Mouse (Mus musculus) forebrain, embryonic 11.5 days (tissue): ENCODE measurements around the gene Commd2. TPM values are rescaled to one million over a fixed set of nuclear protein-coding genes. Genes with fewer than 3 reads are reported as not detected.
A peak's percentile ranks its signal among the peaks of the same experiment; 100 is the strongest.

Source experiments
- ATAC-seq: fragments of 200-750 bp; cut with Nextera tagmentation; replicated peaks from 2 replicates; pipeline ENCODE4 v1.8.0; 2017; ENCODE audit warnings: moderate TSS enrichment; ENCODE audit not compliant: low FRiP score
- DNase-seq: peaks from one replicate; pipeline ENCODE4 v3.0.0-alpha.2; 2017; ENCODE audit warnings: low spot score
- H3K27ac ChIP-seq: fragments of 300-500 bp; sonication (generic); 2 replicates; pipeline ENCODE4 v1.5.1; 2014; ENCODE audit warnings: low read depth, low read length
- H3K27me3 ChIP-seq: fragments of 300-500 bp; sonication (generic); 2 replicates; pipeline ENCODE4 v1.6.1; 2014; ENCODE audit warnings: mild to moderate bottlenecking, low read length, mixed read lengths; ENCODE audit not compliant: control insufficient read depth, insufficient read depth
- H3K36me3 ChIP-seq: fragments of 300-500 bp; sonication (generic); 2 replicates; pipeline ENCODE4 v1.6.1; 2014; ENCODE audit warnings: mild to moderate bottlenecking, low read length, moderate library complexity, mixed read lengths; ENCODE audit not compliant: control insufficient read depth, insufficient read depth
- H3K4me1 ChIP-seq: fragments of 300-500 bp; sonication (generic); replicated peaks from 2 replicates; pipeline ENCODE4 v1.6.1; 2014; ENCODE audit warnings: low read length, mixed read lengths; ENCODE audit not compliant: control insufficient read depth, insufficient read depth
- H3K4me2 ChIP-seq: fragments of 300-500 bp; sonication (generic); 2 replicates; pipeline ENCODE4 v1.6.1; 2014; ENCODE audit warnings: low read depth, mild to moderate bottlenecking, low read length, moderate library complexity, mixed read lengths; ENCODE audit not compliant: severe bottlenecking
- H3K4me3 ChIP-seq: fragments of 300-500 bp; sonication (generic); 2 replicates; pipeline ENCODE4 v1.5.1; 2014; ENCODE audit warnings: low read depth, low read length
- H3K9ac ChIP-seq: fragments of 300-500 bp; sonication (generic); 2 replicates; pipeline ENCODE4 v1.6.1; 2014; ENCODE audit warnings: low read length
- H3K9me3 ChIP-seq: fragments of 300-500 bp; sonication (generic); 2 replicates; pipeline ENCODE4 v1.6.1; 2016; ENCODE audit warnings: low read length, mixed read lengths; ENCODE audit not compliant: control insufficient read depth
- WGBS: fragments of 180-500 bp; shearing (Covaris S2); extraction: QIAGEN DNeasy Blood & Tissue Kit; methylation state at CpG from one replicate; pipeline ENCODE4 v1.1.7; 2014; 5-methylcytosine and 5-hydroxymethylcytosine counted together
- polyA plus RNA-seq: library from polyadenylated mRNA; unstranded; fragments of >200 nt; fragmentation: Nextera tagmentation; extraction: Ambion mirVana; gene quantifications from 2 replicates; pipeline ENCODE4 v1.2.1, GENCODE M21; 2014

Commd2 gene
- polyA plus RNA-seq, 1 experiment from 2014 or later = 95.4 TPM

DNA sequence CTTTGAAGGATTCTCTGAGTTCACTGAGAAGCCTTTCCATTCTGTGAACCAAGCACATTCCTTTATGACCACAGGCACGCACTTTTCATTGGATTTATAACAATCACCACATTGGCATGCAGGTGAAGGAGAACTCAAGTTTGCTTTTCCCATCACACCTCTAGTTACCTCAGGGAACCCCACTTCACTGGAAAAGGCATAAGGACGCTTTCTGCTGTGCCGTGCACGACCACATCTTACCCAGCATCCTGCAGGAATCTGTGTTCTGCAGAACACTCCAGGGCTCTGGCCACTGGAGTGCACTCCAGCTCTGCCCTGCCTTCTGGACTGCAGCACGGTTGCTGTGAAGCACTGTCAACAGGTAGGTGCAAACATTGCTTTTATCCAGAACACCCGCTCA, 13.9 kb downstream of the Commd2 start:
- Histone ChIP-seq H3K27me3 (no peaks in the 10 kb centered on the region), H3K4me1 (no peaks in the 10 kb centered on the region), H3K27ac (no peak overlapping the region), H3K4me3 (no peak overlapping the region), H3K36me3 (no peaks in the 10 kb centered on the region), H3K4me2 (no peak overlapping the region), H3K9me3 (no peaks in the 10 kb centered on the region), H3K9ac (no peak overlapping the region)
- ATAC-seq (no peak), DNase-seq (no peak)
- 78% methylated on average over 6 of the region's 6 CpGs for WGBS

DNA sequence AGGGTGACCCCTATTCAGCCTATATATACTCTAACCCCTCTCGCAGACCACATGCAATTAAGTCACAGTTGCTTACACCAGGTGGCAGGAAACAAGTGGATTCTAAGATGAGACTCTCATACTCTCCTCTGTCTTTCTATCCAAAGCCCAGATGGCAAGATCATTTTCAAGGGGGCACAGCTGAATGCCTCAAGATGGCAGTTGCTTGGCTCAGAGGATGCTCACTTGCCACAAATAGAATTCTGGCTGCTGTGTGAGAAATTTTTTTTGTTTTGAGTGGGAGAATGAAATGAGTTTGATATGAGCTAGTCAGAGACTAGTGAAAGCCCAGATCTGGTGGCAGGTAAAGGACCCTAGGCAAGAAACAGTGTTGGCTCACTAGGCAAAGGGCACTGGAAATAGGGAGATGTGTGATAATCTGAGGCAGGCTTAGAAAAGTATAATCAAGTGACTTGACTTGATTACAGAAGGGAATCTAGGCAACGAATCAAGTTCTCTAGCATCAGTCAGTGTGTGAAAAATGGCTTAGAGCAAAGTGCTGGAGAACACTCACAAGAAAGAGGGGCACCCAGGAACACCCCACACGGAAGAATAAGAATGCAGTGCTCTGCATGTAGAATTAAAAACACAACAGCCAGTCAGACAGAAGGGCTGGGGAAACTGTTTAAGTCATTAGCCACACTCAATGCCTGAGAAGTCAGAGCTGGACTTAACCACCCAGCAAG, 16.6 kb downstream of the Commd2 start:
- Histone ChIP-seq H3K4me3 (no peak overlapping the region), H3K27me3 (no peaks in the 10 kb centered on the region), H3K36me3 (no peaks in the 10 kb centered on the region), H3K4me1 (no peaks in the 10 kb centered on the region), H3K27ac (no peak overlapping the region), H3K4me2 (no peak overlapping the region), H3K9me3 (no peaks in the 10 kb centered on the region), H3K9ac (no peak overlapping the region)
- DNase-seq (no peak), ATAC-seq (no peak)
- 88% methylated on average over 3 of the region's 3 CpGs for WGBS

DNA sequence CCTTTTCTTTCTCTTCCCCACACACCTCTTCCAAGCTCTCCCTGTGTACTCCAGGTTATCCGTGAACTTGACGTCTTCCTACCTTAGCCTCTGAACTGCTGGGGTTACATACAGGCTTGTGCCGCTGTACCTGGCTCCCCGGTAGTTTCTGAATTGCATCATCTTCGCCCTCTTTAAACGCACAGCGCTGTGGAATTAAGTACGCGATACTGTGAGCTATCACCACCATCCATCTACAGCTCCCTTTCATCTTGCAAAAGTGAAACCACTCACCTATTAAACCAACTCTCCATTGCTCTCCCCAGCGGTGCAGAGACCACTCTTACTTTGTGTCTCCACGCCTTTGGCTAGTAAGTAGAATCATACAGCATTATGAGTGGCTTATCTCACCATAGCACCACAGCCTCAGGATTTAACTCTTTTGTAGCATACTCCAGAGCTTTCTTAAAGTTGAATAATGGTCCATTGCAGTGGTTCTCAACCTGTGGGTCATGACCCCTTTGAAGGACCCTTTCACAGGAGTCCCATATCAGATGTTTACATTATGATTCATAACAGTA, 24.5 kb downstream of the Commd2 start:
- Histone ChIP-seq H3K27me3 (no peaks in the 10 kb centered on the region), H3K9ac (no peak overlapping the region), H3K36me3 (no peaks in the 10 kb centered on the region), H3K4me2 (no peak overlapping the region), H3K4me3 (no peak overlapping the region), H3K4me1 (no peaks in the 10 kb centered on the region), H3K27ac (no peak overlapping the region), H3K9me3 (no peaks in the 10 kb centered on the region)
- 87% methylated on average over 11 of the region's 11 CpGs for WGBS
- ATAC-seq (no peak), DNase-seq (no peak)

DNA sequence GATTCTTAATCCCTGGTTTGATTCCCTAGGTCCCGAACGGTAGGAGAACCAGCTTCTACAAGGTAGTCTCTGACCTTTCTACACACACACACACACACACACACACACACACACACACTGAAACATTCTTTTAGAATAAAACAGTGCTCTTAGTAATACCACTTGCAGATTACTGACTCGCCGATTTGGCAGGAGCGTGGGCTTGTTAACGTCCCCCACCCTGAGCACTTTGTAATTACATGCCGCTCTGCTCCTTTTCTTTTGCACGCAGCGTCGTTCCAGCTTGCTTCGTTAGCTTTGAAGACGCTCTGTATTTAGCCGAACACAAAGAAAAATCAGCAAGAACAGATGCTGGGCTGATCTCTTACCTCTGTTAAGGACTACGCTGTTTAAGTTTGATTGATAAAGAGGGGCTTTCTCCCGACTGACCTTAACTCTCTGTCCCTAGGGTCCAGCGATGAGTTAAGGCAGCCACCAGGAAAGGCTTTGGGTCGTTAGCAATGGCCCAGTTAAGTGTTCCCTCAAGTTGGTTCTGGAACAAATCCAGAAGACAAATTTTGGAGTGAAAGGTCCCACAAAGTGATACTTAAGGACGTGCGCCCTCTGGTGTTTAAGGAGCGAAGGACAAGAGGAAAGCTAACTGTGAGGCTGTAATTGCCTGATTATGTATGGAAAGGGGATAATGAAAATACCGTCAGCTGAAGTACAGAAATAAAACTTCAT, 26.1 kb downstream of the Commd2 start:
- H3K27ac ChIP-seq = peak overlapping the region; percentile 19; the same call in 1 of the 2 replicates
- no peaks in the 10 kb centered on the region for H3K27me3 ChIP-seq
- H3K36me3 ChIP-seq = no peaks in the 10 kb centered on the region
- H3K9ac ChIP-seq = peak overlapping the region; percentile 27
- H3K4me2 ChIP-seq = peak overlapping the region; percentile 37
- 11% methylated on average over 21 of the region's 21 CpGs for WGBS
- H3K4me1 ChIP-seq = no peaks in the 10 kb centered on the region
- ATAC-seq = peak; percentile 80
- peak; percentile 86 for DNase-seq
- peak overlapping the region; percentile 14; the same call in 1 of the 2 replicates for H3K4me3 ChIP-seq
- no peaks in the 10 kb centered on the region for H3K9me3 ChIP-seq

DNA sequence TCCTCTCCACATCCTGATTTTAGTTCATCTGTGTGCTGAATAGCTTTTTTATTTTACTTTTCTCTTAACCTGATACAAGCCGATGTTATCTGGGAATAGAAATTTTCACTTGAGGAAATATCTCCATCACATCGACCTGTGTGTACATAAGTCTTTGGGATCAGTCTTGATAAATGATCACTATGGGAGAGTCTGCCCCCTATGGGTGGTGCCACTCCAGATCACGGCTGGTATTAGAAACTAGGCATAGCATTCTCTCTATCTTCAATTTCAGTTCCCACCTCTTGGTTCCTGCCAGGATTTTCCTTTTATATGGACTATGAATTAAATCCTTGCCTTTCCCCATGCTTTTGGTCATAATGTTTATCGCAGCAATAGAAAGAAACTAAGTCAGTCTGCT, 31.8 kb downstream of the Commd2 start:
- no peak for ATAC-seq

DNA sequence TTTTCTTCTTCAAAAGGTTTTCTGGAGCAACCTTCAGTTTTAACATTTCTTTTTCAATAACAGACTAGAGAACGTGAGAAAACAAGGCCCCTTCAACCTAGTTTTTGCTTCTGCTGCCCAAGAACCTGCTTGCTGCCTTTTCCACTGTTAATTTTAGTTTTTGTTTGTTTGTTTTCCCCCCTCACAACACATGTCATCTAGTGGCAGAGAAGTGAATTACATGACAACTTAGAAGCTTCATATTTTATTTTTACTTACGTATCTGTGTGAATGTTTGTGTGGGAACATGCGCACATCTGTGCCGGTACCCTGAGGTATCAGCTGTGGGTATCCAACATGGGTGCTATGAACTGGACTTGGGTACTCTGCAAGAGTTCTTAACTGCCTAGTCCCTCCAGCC, 35.9 kb downstream of the Commd2 start:
- Histone ChIP-seq H3K4me1 (no peaks in the 10 kb centered on the region), H3K9ac (no peak overlapping the region), H3K36me3 (no peaks in the 10 kb centered on the region), H3K27me3 (no peaks in the 10 kb centered on the region), H3K4me2 (no peak overlapping the region), H3K4me3 (no peak overlapping the region), H3K9me3 (no peaks in the 10 kb centered on the region), H3K27ac (no peak overlapping the region)
- DNase-seq (no peak), ATAC-seq (no peak)
- WGBS = 95% methylated on average over 4 of the region's 4 CpGs

More for the DNA sequence above, 31.8 kb downstream of the Commd2 start:
- no peak for DNase-seq
- Histone ChIP-seq H3K9ac (no peak overlapping the region), H3K4me2 (no peak overlapping the region), H3K4me3 (no peak overlapping the region), H3K27me3 (no peaks in the 10 kb centered on the region), H3K9me3 (no peaks in the 10 kb centered on the region), H3K27ac (no peak overlapping the region), H3K4me1 (no peaks in the 10 kb centered on the region), H3K36me3 (no peaks in the 10 kb centered on the region)
- WGBS = 84% methylated on average over 4 of the region's 4 CpGs

DNA sequence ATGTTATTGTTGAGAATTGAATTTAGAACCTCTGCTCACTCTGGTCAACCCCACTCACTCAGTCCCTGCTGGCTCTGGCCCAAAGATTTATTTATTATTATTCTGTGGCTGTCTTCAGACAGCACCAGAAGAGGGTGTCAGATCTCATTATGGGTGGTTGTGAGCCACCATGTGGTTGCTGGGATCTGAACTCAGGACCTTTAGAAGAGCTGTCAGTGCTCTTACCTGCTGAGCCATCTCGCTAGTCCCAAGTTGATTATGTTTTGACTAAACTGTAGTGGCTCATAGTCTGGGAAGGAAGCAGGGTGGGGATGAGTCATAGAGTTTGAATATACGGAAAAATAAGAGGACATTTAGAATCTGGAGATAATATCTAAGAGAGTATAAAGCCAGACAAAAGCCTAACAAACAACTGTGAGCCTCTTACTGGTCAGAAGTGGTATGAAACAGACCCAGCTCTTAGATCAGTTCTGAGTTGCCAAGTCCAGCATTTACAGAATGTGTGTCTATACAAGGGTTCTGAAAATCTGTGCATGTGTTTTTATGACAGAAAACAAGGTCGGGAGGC, 39.0 kb downstream of the Commd2 start:
- ATAC-seq (no peak), DNase-seq (no peak)
- Histone ChIP-seq H3K4me2 (no peak overlapping the region), H3K27me3 (no peaks in the 10 kb centered on the region), H3K27ac (no peak overlapping the region), H3K36me3 (no peaks in the 10 kb centered on the region), H3K9ac (no peak overlapping the region), H3K9me3 (no peaks in the 10 kb centered on the region), H3K4me3 (no peak overlapping the region), H3K4me1 (no peaks in the 10 kb centered on the region)
- WGBS = 83% methylated on average over 3 of the region's 3 CpGs

DNA sequence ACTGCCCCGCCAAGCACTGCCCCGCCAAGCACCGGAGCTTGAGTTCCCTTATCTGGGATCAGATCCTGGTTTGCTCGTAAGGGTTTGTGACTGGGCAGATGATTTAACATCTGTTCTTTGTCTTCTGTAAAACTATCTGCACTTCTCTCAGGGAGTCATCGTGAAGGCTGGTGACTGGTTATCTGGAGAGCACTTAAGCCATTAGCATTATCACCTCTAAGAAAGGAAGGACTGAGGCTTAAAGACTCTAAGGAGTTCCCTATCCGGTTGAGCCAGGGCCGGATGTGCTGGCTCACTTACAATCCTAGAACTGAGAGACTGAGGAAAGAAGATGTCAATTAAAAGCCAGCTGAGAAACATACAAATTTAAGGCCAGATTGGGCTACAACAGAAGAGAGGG, 39.7 kb downstream of the Commd2 start:
- Histone ChIP-seq H3K27me3 (no peaks in the 10 kb centered on the region), H3K4me2 (no peak overlapping the region), H3K9ac (no peak overlapping the region), H3K9me3 (no peaks in the 10 kb centered on the region), H3K27ac (no peak overlapping the region), H3K4me3 (no peak overlapping the region), H3K36me3 (no peaks in the 10 kb centered on the region), H3K4me1 (no peaks in the 10 kb centered on the region)
- ATAC-seq = no peak
- WGBS = 89% methylated on average over 7 of the region's 7 CpGs
- no peak for DNase-seq
